Mouse (Mus musculus) left cerebral cortex, adult 8-10 months (tissue): ENCODE results near the gene Daam1. TPM values are rescaled to one million over a fixed set of nuclear protein-coding genes. Genes with fewer than 3 reads are reported as not detected.

Source experiments
- DNase-seq, 2 experiments: peaks; one replicate each; pipeline ENCODE4 v3.0.0; 2022; ENCODE audit warnings: low spot score in 2 of 2
- total RNA-seq, 4 experiments: library from RNA; stranded (reverse); gene quantifications; 2 replicates each; pipeline ENCODE4 v1.2.4; 2022

Gene Daam1
- total RNA-seq, 4 experiments from 2014 or later: 49.2 to 52.6 (median 51.6) TPM

DNA sequence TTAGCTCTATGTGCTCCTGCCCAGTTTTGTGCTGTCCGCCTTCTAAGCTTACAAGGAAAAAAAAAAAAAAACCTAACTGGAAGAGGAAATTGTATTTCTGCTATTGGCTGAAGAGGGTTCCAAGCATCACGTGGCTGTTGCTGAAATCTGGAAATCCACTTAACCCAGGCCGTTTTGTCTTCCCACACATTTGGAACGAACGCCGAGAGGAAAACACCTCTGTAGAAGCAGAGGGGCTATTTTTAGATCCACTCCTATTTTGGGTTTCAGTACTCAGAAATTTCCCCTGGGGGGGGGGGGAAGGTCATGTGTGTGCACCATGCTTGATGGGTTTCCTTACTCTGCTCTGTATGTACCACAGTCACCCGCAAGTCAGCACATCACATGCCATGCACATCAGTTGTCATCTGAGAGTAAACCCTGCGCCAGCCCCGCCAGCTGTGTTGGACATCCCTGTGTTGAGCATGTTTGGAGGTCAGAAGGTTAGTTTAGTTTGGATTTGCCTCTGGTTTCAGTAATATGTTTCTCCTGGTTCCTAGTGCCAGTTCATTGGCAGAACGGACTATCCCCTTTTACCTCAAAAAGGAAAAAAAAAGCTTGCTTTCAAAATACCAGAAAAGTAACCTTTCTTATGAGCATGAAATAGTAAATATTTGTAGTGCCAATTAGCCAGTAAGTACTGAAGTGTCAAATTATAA is 33.1 kb downstream of the Daam1 start:
- DNase-seq: no peak

DNA sequence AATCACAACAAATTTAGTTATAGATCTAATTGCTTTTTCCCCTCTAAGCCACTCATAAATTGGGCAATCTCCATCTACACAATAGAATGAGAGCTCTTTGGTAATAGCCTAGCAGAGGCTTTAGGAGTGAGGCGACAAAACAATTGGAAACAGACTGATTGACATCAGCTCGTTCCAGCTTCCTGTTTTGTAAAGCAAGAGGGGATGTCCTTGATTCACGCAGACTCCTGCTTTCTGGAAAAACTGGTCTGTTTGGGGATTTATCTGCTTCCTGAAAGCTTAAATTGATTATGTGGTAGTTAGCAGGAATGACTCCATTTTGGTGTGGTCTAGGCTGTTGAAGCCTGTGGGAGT is 33.6 kb downstream of the Daam1 start:
- no peak for DNase-seq

DNA sequence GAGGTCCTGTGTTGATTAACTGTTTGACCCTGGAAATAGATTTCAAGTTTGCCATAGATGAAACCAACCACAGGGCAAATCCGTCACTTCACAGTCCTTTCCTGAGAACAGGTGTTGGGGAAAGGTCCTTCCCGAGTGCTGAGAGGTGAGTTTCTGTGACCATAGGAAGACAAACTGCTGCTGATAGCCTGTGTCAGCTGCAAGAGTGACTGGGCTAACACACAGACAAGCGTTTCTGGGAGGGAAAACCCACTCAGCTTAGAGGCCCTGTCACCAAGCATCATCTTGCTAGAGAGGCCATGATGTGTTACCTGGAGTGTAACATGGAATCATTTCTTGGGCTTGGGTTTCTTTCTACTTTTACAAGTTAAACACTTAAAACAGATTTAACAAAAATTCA is 35.1 kb downstream of the Daam1 start:
- no peak for DNase-seq

DNA sequence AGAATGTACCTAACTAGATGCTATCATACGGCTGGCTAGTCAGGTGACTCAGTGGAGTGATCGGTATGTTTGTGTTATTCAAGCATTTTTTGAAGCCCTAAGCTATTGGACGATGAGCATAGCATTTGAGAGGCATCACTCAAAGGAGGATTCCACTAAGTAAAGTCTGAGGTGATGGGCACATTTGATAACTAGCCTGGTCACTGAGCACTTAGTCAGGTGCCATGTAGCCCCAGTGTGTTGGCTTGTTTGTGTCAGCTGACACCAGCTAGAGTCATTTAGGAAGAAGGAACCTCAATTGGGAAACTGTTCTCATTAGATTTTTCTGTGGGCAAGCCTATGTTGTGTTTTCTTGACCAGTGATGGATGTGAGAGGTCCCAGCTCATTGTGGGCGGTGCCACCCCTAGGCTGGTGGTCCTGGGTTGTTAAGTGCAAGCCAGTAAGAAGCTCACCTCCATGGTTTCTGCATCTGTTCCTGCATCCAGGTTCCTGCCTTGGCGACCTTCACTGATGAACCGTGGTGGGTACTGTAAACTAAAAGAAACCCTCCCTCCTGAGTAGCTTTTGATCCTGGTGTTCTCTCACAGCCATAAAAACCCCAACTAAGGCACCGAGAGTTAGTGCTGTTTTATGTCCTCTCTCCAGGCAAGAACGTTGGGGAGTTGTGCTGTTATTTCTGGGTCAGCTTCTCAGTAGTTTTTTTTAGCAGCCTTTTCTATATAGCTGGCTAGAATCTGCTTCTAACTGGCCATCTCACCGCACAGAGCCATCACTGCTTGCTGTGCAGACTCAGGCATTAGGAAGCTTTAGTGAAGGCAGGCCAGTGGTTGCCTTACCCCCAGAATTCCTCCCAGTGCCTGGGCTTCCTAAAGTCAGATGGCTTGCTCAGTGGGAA is 36.7 kb downstream of the Daam1 start:
- no peak for DNase-seq

DNA sequence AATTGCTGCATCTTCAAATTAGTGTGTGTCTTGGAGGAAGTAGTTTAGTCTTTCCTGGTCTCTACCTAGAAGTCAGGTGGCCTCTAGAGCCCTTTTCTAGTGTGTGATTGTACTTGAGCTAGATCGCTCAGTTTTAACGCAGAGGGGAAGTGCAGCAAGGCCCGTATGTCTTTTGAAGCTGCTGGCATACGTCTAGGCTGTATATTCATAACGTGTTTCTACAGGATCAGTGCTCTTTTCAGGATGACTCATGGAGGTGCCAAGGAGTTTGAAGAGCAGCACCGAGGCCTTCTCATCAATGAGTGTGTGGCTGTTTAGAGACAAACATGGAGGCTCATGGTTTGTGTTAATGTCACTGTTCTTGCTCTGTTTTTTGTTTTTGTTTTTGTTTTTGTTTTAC is 39.8 kb downstream of the Daam1 start:
- DNase-seq: no peak

DNA sequence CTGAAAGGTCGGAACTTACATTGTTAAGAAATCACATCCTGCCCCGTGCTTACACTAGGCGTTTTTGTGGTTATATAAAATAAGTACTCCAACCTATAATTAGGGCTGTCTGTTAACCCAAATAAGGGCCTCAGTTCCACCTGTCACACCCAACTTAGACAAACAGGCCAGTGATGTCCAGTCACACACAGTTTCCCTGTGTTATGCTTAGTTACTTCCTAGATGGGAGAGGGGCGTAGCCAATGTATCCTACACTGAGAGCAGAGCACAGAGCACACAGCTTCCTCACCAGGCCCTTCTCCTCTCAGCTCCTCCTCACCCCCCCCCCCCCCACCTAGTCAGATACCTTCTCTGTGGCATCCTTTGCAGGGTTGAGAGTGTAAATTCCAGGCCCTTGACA is 41.5 kb downstream of the Daam1 start:
- no peak for DNase-seq

DNA sequence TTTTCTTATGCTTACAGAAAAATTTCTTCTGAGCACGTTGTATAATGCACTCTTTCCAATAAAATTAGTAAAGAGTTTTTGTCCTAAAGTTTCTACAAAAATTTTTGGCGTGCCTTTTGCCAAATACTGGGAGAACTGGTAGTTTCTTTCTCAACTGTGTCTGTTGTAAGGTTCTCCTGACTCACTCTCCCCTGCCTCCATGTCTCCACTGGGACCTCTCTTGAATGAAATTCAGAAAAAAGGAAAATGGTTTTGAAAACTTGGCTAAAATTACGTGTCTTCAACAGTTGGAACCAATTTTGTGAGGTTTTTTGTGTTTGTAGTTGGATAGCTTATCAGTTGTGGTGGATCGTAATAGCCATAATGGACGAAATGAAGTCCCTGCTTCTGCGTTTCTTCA is 43.7 kb downstream of the Daam1 start:
- no peak for DNase-seq

DNA sequence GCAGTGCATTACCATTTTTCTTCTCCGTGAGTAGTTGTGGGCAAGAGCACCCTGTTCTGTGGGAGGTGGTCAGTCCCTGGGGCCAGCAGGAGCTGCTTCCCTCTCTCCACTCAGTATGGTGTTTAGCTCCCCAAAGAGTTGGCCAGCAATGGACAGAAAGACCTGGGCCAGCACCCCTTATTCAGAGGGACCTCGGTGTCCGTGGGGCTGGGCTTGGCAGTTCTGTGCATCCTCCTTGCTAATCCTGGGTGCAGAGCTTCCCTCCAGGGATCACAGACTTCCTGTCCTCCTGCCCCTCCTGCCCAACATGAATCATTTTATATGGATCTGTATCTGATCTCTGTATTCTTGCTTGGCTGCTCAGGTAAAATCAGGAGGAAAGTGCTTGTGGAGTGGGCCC is 44.1 kb downstream of the Daam1 start:
- DNase-seq: no peak

DNA sequence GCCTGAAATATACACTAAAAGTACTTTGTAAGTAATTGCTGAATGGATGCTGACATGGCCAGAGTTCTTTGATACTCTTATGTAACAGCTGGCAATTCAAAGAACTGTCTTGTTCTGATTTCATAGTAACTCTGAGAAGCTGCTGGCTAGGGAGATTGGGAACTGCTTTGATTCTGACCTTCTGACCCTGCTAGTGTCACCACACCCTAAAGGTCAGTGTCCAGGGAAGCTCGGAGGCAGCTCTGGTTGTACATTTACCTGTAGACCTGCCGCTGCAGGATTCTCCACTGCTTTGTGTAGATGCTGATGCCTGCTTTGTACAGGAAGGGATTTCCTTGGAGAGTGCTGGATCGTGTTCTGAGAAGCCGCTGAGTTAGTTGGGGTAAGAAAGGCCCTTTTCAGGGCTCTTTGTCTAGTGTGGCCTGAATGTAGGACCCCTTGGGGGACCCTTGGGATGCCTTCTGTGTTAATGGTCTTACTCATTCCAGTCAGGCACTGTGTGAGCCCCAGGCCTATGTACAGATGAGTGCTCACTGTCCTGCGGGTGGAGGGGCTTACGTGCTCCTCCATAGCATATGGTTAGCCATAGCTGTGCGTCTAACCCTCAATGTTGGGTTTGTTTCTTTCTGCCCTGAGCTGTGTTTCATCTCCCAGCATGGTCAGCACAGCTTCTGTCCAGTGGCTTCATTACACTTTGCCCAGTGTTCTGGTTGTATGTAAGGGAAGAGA is 45.0 kb downstream of the Daam1 start:
- DNase-seq: no peak

DNA sequence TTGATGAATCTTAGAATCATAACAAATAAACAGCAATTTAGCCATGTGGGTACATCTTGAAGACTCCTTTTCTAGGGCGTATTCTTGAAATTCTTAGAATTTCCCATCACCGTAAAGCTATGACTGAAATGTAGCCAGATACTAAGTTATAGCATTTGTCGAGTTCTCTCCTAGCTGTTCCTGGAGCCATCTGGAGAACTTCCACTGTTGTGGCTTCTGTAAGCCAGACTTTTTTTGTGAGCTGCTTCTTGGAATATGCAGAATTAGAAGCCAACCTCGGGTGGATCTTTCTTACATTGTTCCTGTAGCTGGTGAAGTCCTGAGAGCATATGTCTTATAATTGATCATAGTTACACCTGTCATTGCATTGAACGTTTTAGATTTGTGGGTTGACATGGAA is 50.1 kb downstream of the Daam1 start:
- DNase-seq: no peak

DNA sequence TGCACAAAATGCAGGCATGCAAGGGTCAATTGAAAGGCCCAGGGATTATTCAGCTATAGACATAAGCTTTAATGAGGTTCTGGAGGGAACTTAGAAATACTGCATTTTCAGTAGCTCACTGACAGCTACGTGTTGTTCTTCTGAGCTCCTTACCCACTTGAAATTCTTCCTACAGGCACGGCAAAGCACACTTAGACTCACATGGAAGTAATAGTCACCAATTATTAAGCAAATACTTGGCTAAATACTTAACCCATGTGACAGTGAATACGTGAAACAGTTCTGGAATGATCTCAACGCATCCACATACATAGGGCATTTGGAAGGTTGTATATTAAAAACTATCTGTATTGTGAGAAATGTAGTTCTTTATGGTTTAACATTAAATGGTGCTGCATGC is 50.6 kb downstream of the Daam1 start:
- DNase-seq: no peak

DNA sequence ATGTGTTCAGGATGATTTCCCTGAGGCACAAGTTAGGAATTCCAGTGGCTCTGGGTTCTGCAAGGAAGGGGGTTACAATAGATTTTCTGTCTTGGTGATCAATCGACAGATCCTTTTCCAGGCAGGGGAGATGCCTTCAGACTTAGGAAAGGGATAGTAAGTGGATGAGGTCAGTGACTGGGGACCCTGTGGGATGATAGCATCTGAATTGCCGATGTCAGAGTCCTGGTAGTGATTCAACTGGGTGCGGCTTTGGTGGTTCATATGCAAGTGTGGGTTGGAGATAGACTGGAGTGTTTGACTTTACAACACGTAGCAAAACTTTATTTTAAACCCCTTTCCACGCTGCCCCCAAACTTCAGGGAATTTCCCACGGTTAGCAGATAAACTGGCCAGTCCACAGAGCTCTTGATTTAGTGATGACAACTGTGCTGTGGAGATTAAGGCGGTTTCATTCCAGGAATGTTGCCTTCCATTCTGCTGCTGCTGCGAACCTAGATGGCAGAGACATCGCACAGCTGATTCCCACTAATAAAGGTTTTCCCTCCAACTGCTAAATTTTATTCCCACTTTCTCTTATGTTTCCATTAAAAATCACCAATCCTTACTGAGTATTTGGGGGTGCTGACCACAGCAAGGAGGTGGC is 52.3 kb downstream of the Daam1 start:
- no peak for DNase-seq

DNA sequence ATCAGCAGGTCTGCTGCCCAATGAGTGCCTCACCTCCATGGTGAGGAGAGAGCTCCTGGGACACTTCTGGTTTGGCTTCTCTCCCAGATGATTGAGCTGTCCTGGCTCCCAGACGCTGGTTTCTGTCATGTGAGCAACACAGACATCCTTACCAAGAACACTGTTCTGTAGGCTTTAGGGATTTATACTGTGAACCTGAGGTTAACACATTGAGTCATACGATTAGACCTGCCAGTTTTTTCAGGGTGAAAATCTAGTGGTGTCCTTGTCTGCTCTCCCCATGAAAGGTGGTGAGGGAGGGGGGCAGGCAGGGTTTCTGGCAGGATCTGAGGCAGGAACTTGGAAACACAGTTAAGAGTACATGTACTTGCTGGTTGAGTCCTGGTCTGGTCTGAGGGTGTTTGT is 54.3 kb downstream of the Daam1 start:
- no peak for DNase-seq

DNA sequence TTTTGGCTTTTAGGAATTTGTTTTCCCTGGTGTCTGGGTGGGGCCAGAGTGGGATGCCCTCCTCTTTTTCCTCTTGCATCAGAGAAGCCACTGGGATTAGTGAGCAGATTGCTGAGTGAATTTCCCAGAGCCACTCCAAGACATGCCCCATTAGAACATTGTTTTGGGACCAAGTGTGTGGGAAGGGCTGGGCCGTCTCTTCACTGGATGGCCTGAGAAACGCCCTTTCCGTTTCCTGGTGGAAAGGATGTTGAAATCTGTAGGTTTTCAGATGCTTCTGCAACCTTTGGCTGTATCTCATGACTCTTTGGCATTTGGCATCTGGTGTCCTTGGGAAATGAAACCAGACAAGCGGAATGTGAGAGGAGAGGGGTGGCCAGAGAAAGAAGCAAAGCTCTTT is 54.8 kb downstream of the Daam1 start:
- DNase-seq: no peak

DNA sequence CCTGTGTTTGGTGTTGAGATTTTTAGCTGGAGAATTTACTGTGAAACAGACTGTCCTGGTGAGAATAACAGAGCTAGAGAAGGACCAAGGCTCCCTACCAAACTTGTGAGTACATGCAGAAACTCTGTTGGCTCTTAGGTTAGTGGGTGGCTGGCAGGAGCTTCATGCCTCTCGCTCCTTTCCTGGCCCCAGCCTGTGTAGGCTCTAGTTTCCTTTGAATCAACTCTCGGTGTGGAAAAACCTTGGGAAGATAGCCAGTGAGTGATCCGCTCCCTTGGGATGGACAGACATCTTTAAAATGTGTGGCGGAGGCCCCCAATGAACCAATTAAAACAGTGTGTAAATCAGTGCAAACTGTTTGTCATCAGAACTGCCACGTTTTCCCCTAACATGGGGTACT is 55.5 kb downstream of the Daam1 start:
- no peak for DNase-seq

DNA sequence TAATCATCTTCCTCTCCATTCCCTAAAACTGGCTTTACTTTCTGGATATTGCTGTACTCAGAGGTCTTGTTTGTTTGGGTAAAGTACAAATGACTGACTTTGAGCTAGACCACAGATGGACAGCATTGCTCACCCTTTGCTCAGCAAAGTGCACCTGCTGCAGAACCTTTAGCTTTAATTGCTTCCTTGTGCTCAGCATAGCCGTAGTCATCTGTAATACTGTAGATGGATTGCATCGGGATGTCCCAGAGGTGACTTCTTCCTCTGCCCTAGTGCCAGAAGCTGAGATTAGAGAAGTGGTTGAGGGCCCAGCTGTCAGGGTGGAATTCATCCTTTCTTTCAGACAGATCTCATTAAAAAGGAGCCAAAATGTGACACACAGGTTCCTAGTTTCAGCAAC is 56.1 kb downstream of the Daam1 start:
- no peak for DNase-seq

DNA sequence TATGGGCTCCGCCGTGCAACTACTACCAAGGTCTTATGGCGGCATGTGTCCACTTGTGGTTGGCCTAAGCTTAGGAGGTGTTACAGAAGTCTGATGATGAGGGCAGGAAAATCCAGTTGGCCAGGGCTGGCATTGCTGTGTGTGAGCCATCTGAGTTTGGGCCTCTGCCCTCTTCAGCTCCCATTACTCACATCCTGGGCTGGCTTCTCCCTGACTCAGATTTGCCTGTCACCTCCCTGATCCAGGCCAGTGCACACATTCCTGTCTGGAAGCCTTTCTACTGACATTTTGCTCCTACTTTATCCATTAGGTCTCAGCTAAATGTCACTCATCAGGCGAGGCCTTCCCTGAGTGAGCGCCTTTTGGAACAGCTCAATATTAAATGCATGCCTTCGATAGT is 57.5 kb downstream of the Daam1 start:
- no peak for DNase-seq

DNA sequence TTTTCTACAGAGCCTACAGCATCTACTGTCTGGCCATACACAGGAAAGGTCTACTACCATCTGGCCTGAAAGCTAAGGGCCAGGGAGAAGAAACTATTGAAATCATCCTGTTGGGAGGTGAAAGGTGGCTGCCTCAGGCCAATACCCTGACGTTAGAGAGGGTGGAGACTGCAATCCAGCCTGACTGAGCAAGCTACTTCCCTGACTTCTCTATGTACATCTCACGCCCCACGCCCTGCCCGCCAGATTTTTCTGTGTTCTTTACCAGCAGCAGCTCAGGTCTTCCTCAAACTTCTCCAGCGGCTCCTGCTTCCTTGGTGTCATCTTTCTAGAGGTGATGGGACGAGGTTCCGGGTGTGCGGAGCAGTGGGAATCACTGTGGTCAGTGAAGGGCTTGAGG is 58.4 kb downstream of the Daam1 start:
- no peak for DNase-seq

DNA sequence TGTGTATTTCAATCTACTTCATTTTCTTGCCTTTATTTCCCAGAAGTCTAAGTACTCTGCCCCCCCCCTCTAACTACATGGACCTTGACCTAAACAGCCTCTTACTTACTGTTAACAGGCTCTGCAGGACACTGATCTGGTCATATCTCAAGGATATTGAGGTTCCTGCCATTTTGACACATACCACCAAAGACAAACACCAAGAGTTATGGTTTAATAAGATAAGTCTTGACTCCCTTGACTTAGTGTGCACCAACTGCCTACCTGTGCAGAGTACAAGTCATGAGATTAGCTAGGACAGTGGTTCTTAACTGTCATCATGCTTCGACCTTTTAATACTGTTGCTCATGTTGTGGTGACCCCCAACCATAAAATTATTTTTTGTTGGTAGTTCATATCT is 59.4 kb downstream of the Daam1 start:
- DNase-seq: no peak

DNA sequence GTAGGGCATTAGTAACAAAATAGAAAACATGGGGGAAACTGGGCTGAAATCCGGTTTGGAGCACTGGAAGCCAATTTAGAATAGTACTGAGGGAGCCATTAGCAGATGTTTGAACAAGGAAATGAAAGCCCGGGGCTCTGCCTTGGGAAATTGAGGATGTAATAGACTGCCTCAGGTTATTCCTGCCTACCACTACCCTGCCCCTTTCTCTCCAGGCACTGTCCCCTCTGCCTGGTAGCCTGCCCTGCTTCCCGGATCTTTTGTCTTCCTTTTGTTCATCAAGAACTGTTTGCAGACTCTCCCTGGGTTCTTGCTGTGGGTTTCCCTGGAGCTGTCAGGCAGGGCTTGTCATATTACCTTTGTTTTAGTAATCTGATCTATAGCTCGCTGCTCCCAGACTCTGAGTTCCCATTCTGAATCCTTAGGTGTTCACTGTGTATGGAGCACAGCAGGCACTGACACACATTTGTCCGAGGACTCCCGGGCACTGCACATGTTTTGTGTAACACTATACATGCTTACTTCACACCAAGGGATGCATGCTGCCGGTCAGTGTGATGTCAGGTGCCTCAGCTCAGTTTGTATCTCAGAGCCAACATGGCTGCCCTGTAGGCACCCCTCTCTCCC is 61.0 kb downstream of the Daam1 start:
- DNase-seq: no peak

DNA sequence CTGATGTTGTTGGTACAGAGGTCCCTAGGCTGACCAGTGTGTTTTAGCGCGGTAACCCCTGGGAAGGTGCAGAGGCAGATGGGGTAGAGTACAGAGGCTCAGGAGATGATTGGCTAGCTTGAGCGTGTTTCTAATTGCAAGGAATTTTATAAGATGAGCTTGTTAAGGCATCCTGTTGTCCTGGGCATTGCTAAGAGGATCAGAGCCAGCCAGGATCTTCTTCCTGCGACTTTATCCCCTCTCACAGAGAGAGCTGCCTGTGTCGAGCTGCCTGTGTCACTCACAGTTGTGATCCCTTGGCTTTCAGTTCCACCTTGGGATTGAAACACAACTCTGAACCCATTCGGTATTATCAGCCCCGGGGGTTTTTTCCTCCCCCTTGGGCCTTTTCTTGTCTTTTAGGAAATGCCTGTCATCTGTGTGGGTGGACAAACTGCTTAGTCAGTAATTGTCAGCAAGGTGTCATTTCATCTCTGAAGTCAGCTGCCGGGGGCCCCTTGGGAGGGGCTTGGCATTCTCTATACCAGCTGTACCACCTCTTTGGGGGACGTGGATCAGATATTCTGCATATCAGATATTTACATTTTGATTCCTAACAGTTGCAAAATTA is 62.2 kb downstream of the Daam1 start:
- DNase-seq: no peak
